Mouse (Mus musculus) CH12.LX (cell line): ENCODE measurements around the gene Foxk2. TPM values are rescaled to one million over a fixed set of nuclear protein-coding genes. Genes with fewer than 3 reads are reported as not detected.

Experiments used
- DNase-seq: peaks from one replicate; pipeline ENCODE4 v3.0.0-alpha.2; 2013; ENCODE audit errors: extremely low read depth
- H3K27ac ChIP-seq: 2 replicates; pipeline ENCODE4 v1.5.1; 2012; ENCODE audit warnings: low read depth, mild to moderate bottlenecking, control low read depth, moderate library complexity; ENCODE audit not compliant: insufficient read depth
- H3K27me3 ChIP-seq: replicated peaks from 2 replicates; pipeline ENCODE3; 2012; ENCODE audit warnings: inconsistent platforms
- H3K36me3 ChIP-seq, 2 experiments: replicated peaks in 1 of 2; 2 replicates each; pipeline versions ENCODE3 to v1.6.1; 2012; ENCODE audit warnings: inconsistent platforms in 1 of 2, low read length in 1 of 2, mild to moderate bottlenecking in 1 of 2, mixed read lengths in 1 of 2, moderate library complexity in 1 of 2; ENCODE audit not compliant: control insufficient read depth in 1 of 2, insufficient read depth in 1 of 2
- H3K4me1 ChIP-seq, 2 experiments: 2 replicates each; pipeline ENCODE4 v1.6.1; 2012; ENCODE audit warnings: inconsistent platforms in 1 of 2, moderate library complexity in 1 of 2; ENCODE audit not compliant: insufficient read depth in 2 of 2, control insufficient read depth in 1 of 2
- H3K4me2 ChIP-seq: 2 replicates; pipeline ENCODE4 v1.6.1; 2012; ENCODE audit warnings: low read depth, mild to moderate bottlenecking, control low read depth; ENCODE audit not compliant: poor library complexity, insufficient read depth, severe bottlenecking
- H3K4me3 ChIP-seq, 3 experiments: fragments of 150-350 bp in 1 of 3; sonication (generic) in 1 of 3; replicated peaks in 1 of 3; 2 replicates each; pipeline versions ENCODE3 to v1.5.1; 2011 to 2012; ENCODE audit warnings: low read depth in 2 of 3, low read length in 2 of 3, mild to moderate bottlenecking in 2 of 3, moderate library complexity in 2 of 3, control low read depth in 1 of 3, improper control_type of control experiment in 1 of 3, inconsistent platforms in 1 of 3, mixed read lengths in 1 of 3; ENCODE audit not compliant: poor library complexity in 1 of 3
- H3K79me2 ChIP-seq: replicated peaks from 2 replicates; pipeline ENCODE4 v1.6.1; 2012; ENCODE audit warnings: mild to moderate bottlenecking, moderate library complexity; ENCODE audit not compliant: control insufficient read depth, poor library complexity, insufficient read depth, severe bottlenecking; ENCODE audit errors: extremely low read depth
- H3K9ac ChIP-seq: 2 replicates; pipeline ENCODE4 v1.6.1; 2012; ENCODE audit warnings: low read depth, mild to moderate bottlenecking, control low read depth, moderate library complexity; ENCODE audit not compliant: insufficient read depth
- H3K9me3 ChIP-seq: replicated peaks from 2 replicates; pipeline ENCODE3; 2012; ENCODE audit warnings: low read length, inconsistent platforms, mixed read lengths
- BHLHE40 ChIP-seq: IDR thresholded peaks from 2 replicates; pipeline ENCODE4 v1.6.1; 2011; ENCODE audit warnings: mild to moderate bottlenecking, low read depth, low read length, improper control_type of control experiment
- CHD1 ChIP-seq: IDR thresholded peaks from 2 replicates; pipeline ENCODE4 v1.6.1; 2012; ENCODE audit warnings: low read depth, low read length, improper control_type of control experiment, inconsistent platforms
- CTCF ChIP-seq, 2 experiments: IDR thresholded peaks in 1 of 2; conservative IDR thresholded peaks in 1 of 2; 2 replicates each; pipeline ENCODE4 v1.5.1; 2011 to 2012; ENCODE audit warnings: low read depth in 2 of 2, low read length in 2 of 2, improper control_type of control experiment in 1 of 2, inconsistent platforms in 1 of 2, mild to moderate bottlenecking in 1 of 2, moderate library complexity in 1 of 2
- ETS1 ChIP-seq: conservative IDR thresholded peaks from 2 replicates; pipeline ENCODE4 v1.6.1; 2012; ENCODE audit warnings: low read depth, mild to moderate bottlenecking, inconsistent platforms, low read length, improper control_type of control experiment, moderate library complexity
- HCFC1 ChIP-seq: IDR thresholded peaks from 2 replicates; pipeline ENCODE4 v1.6.1; 2012; ENCODE audit warnings: low read depth, mild to moderate bottlenecking, inconsistent platforms, low read length, improper control_type of control experiment
- JUN ChIP-seq: IDR thresholded peaks from 2 replicates; pipeline ENCODE4 v1.6.1; 2011; ENCODE audit warnings: low read depth, mild to moderate bottlenecking, low read length, improper control_type of control experiment, moderate library complexity; ENCODE audit not compliant: insufficient read depth
- JUND ChIP-seq: conservative IDR thresholded peaks from 2 replicates; pipeline ENCODE4 v1.6.1; 2011; ENCODE audit warnings: low read depth, low read length, improper control_type of control experiment
- KAT2A ChIP-seq: IDR thresholded peaks from 2 replicates; pipeline ENCODE4 v1.6.1; 2012; ENCODE audit warnings: low read length, improper control_type of control experiment, inconsistent platforms; ENCODE audit not compliant: insufficient replicate concordance
- MAFK ChIP-seq: IDR thresholded peaks from 2 replicates; pipeline ENCODE4 v1.6.1; 2011; ENCODE audit warnings: low read length, improper control_type of control experiment; ENCODE audit not compliant: insufficient replicate concordance
- MAZ ChIP-seq: IDR thresholded peaks from 2 replicates; pipeline ENCODE4 v1.6.1; 2012; ENCODE audit warnings: low read depth, mild to moderate bottlenecking, inconsistent platforms, low read length, improper control_type of control experiment, moderate library complexity
- MEF2A ChIP-seq: IDR thresholded peaks from 2 replicates; pipeline ENCODE4 v1.6.1; 2014; ENCODE audit warnings: low read depth, mild to moderate bottlenecking, inconsistent platforms, low read length, improper control_type of control experiment, borderline replicate concordance
- NELFE ChIP-seq: IDR thresholded peaks from 2 replicates; pipeline ENCODE4 v1.6.1; 2011; ENCODE audit warnings: low read depth, low read length, improper control_type of control experiment
- NRF1 ChIP-seq: IDR thresholded peaks from 2 replicates; pipeline ENCODE4 v1.6.1; 2014; ENCODE audit warnings: low read depth, mild to moderate bottlenecking, inconsistent platforms, low read length, improper control_type of control experiment, moderate library complexity
- POLR2A ChIP-seq: IDR thresholded peaks from 2 replicates; pipeline ENCODE4 v1.6.1; 2011; ENCODE audit warnings: low read depth, mild to moderate bottlenecking, improper control_type of control experiment, low read length
- RAD21 ChIP-seq: IDR thresholded peaks from 2 replicates; pipeline ENCODE4 v1.6.1; 2011; ENCODE audit warnings: low read depth, mild to moderate bottlenecking, low read length, improper control_type of control experiment, moderate library complexity
- RCOR1 ChIP-seq: conservative IDR thresholded peaks from 2 replicates; pipeline ENCODE4 v1.6.1; 2012; ENCODE audit warnings: low read depth, mild to moderate bottlenecking, inconsistent platforms, low read length, improper control_type of control experiment
- SIN3A ChIP-seq: IDR thresholded peaks from 2 replicates; pipeline ENCODE4 v1.6.1; 2012; ENCODE audit warnings: low read length, improper control_type of control experiment, inconsistent platforms
- UBTF ChIP-seq: IDR thresholded peaks from 2 replicates; pipeline ENCODE4 v1.6.1; 2012; ENCODE audit warnings: low read depth, mild to moderate bottlenecking, inconsistent platforms, low read length, improper control_type of control experiment, moderate library complexity
- USF2 ChIP-seq: conservative IDR thresholded peaks from 2 replicates; pipeline ENCODE4 v1.6.1; 2011; ENCODE audit warnings: low read depth, low read length, improper control_type of control experiment
- ZC3H11A ChIP-seq: IDR thresholded peaks from 2 replicates; pipeline ENCODE4 v1.6.1; 2012; ENCODE audit warnings: low read depth, mild to moderate bottlenecking, inconsistent platforms, low read length, improper control_type of control experiment
- ZMIZ1 ChIP-seq: IDR thresholded peaks from 2 replicates; pipeline ENCODE4 v1.6.1; 2012; ENCODE audit warnings: low read depth, mild to moderate bottlenecking, inconsistent platforms, low read length, improper control_type of control experiment
- dilution Hi-C: fragments of 300-500 bp; cut with MboI; formaldehyde crosslinking; loops from 2 replicates; pipeline ENCODE4 v1.14.3; 2020; ENCODE audit warnings: low sequenced_read_pairs; ENCODE audit not compliant: extremely low pct_unique_long_range_greater_than_20kb, extremely low pct_ligation_motif_present
- in situ Hi-C: fragments of 300-500 bp; cut with MboI; formaldehyde crosslinking; loops from 3 replicates; pipeline ENCODE4 v1.14.3; 2019; ENCODE audit warnings: low sequenced_read_pairs, low pct_ligation_motif_present, low pct_unique_long_range_greater_than_20kb, mixed read lengths
- polyA plus RNA-seq: library from polyadenylated mRNA; unstranded; fragments of >175 nt; gene quantifications from 2 replicates; pipeline ENCODE4 v1.2.1, GENCODE M21; 2012; ENCODE audit warnings: low read depth; ENCODE audit not compliant: insufficient read length
- total RNA-seq, 2 experiments: library from RNA; depleted of rRNA; stranded (reverse); fragments of 300-350 nt in 1 of 2; fragments of >200 nt in 1 of 2; gene quantifications; 2 replicates each; pipeline ENCODE4 v1.2.3; 2012 to 2014

The Foxk2 gene
- total and polyA plus RNA-seq, 3 experiments = 26.9 to 44.3 (median 41.2) TPM

GRCm38 (mm10) chr11:121326034-121326433 lies 66.2 kb downstream of the Foxk2 start:
- dilution Hi-C loops = no loop called here
- H3K9ac ChIP-seq = no peak overlapping the region
- in situ Hi-C loops = no loop called here
- H3K9me3 ChIP-seq = no peaks in the 10 kb centered on the region
- no peaks in the 10 kb centered on the region for H3K4me1 ChIP-seq
- no peak for DNase-seq
- no peaks in the 10 kb centered on the region for H3K79me2 ChIP-seq
- TF ChIP-seq CTCF (conservative IDR thresholded peaks at IDR 0.05 in 1 of 2, IDR thresholded peaks at IDR 0.05 in 1 of 2; ENCODE audit: low read depth in 2 of 2, low read length in 2 of 2) = no peak
- no peak for TF ChIP-seq MAZ
- TF ChIP-seq NRF1 = no peak
- TF ChIP-seq ETS1 = no peak
- no peak for TF ChIP-seq KAT2A
- TF ChIP-seq CHD1 = no peak
- no peak for TF ChIP-seq NELFE
- no peak for TF ChIP-seq SIN3A
- TF ChIP-seq USF2 = no peak
- TF ChIP-seq RAD21 = no peak
- TF ChIP-seq MEF2A = no peak
- TF ChIP-seq POLR2A = no peak
- no peak for TF ChIP-seq ZC3H11A
- no peak overlapping the region for H3K4me3 ChIP-seq
- no peak overlapping the region for H3K4me2 ChIP-seq
- peaks cover 35 to 61% of the 10 kb centered on the region in 2 experiments for H3K36me3 ChIP-seq
- H3K27ac ChIP-seq = no peak overlapping the region
- no peaks in the 10 kb centered on the region for H3K27me3 ChIP-seq

DNA sequence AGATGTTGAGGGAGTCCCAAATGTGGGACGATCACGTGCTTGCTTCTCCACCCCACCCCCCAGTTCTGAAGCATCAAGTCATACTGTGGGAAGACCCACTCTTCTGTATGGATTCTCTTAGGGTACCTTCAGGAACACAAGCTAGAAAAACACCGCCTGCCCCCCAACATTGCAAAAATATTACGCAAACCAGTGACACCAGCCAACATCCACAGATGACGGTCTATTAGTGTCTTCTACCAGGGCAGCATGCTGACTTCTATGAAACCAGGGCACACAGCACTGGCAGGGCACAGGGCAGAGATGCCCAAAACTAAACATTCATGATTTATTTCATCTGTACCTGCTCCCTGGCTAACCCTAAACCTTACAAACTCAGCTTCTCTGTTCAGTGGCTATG lies 66.9 kb downstream of the Foxk2 start:
- Histone ChIP-seq H3K36me3 (peaks cover 36 to 62% of the 10 kb centered on the region in 2 experiments), H3K9ac (no peak overlapping the region), H3K79me2 (no peaks in the 10 kb centered on the region), H3K27me3 (no peaks in the 10 kb centered on the region), H3K4me3 (no peak overlapping the region), H3K9me3 (no peaks in the 10 kb centered on the region), H3K4me2 (no peak overlapping the region), H3K27ac (no peak overlapping the region), H3K4me1 (no peaks in the 10 kb centered on the region)
- in situ Hi-C loops (no loop called here), dilution Hi-C loops (no loop called here)
- TF ChIP-seq UBTF = no peak
- no peak for TF ChIP-seq ETS1
- TF ChIP-seq MEF2A = no peak
- TF ChIP-seq ZC3H11A = no peak
- TF ChIP-seq JUND = no peak
- TF ChIP-seq CTCF (conservative IDR thresholded peaks at IDR 0.05 in 1 of 2, IDR thresholded peaks at IDR 0.05 in 1 of 2; ENCODE audit: low read depth in 2 of 2, low read length in 2 of 2) = no peak
- no peak for TF ChIP-seq JUN
- TF ChIP-seq HCFC1 = no peak
- no peak for TF ChIP-seq SIN3A
- no peak for TF ChIP-seq MAFK
- TF ChIP-seq CHD1 = no peak
- TF ChIP-seq POLR2A = no peak
- no peak for TF ChIP-seq RCOR1
- TF ChIP-seq ZMIZ1 = no peak
- TF ChIP-seq BHLHE40 = no peak
- no peak for DNase-seq
